Mouse (Mus musculus): Measurements from ENCODE around the gene Arhgap4. TPM values are rescaled to one million over a fixed set of nuclear protein-coding genes. Genes with fewer than 3 reads are reported as not detected.

Gene Arhgap4
- polyA plus RNA-seq, 2 experiments = 3.5 to 7.8 TPM

- peak overlapping the region; percentile 83 for H3K9ac ChIP-seq (replicated peaks)
- H3K27me3 ChIP-seq (ENCODE audit: control insufficient read depth, insufficient read depth, low read length) = no peaks in the 10 kb centered on the region
- H3K9me3 ChIP-seq (ENCODE audit: control insufficient read depth, low read length) = no peaks in the 10 kb centered on the region
- TF ChIP-seq EP300 (IDR thresholded peaks at IDR 0.05; ENCODE audit: low read depth) (0 out of 2 replicates have a peak, but pooled peaks have one; percentile 32), CTCF (IDR thresholded peaks at IDR 0.05; ENCODE audit: low read depth) (no peak)
- ATAC-seq (ENCODE audit: insufficient read depth) (peak; percentile 71), DNase-seq (ENCODE audit: low read depth in 3 of 3, low spot score in 3 of 3) (peak; percentile 78 to 85 (median 80))
- H3K4me2 ChIP-seq (ENCODE audit: low read depth) = peak overlapping the region; percentile 75
- H3K4me3 ChIP-seq (ENCODE audit: insufficient read depth in 1 of 2, low read depth in 2 of 2, low read length in 2 of 2) = peak overlapping the region; percentile 90 to 99
- peaks cover 9% of the 10 kb centered on the region for H3K36me3 ChIP-seq (replicated peaks; ENCODE audit: control insufficient read depth, insufficient read depth, low read depth)
- peaks cover 34 to 46% of the 10 kb centered on the region in 2 experiments for H3K4me1 ChIP-seq (replicated peaks; ENCODE audit: control insufficient read depth in 2 of 2, insufficient read depth in 2 of 2, low read length in 1 of 2)
- peak overlapping the region; percentile 88 for H3K27ac ChIP-seq
- 9% methylated on average over 59 of the region's 60 CpGs for WGBS (ENCODE audit: insufficient replicate concordance)
These were observed 45.8 kb upstream of the Arhgap4 start for GRCm38 (mm10) chrX:73967177-73968075.

GRCm38 (mm10) chrX:73966248-73967176 lies 44.8 kb upstream of the Arhgap4 start, which contains the start of gene Hcfc1:
TSS of gene Hcfc1 (minus strand) at chrX:73966357.
- Histone ChIP-seq H3K27ac (peak within 1 kb of the TSS; percentile 88), H3K4me1 (replicated peaks; ENCODE audit: control insufficient read depth in 2 of 2, insufficient read depth in 2 of 2, low read length in 1 of 2) (peaks cover 27 to 43% of the 10 kb centered on the region in 2 experiments), H3K4me3 (ENCODE audit: insufficient read depth in 1 of 2, low read depth in 2 of 2, low read length in 2 of 2) (peak within 1 kb of the TSS; percentile 90 to 99), H3K9me3 (ENCODE audit: control insufficient read depth, low read length) (no peaks in the 10 kb centered on the region), H3K9ac (replicated peaks) (peak within 1 kb of the TSS; percentile 83), H3K4me2 (ENCODE audit: low read depth) (peak within 1 kb of the TSS; percentile 84), H3K36me3 (replicated peaks; ENCODE audit: control insufficient read depth, insufficient read depth, low read depth) (peaks cover 15% of the 10 kb centered on the region), H3K27me3 (ENCODE audit: control insufficient read depth, insufficient read depth, low read length) (no peaks in the 10 kb centered on the region)
- peak; percentile 28; the same call in 1 of the 2 replicates for TF ChIP-seq EP300 (IDR thresholded peaks at IDR 0.05; ENCODE audit: low read depth)
- TF ChIP-seq CTCF (IDR thresholded peaks at IDR 0.05; ENCODE audit: low read depth) = no peak
- ATAC-seq (ENCODE audit: insufficient read depth) (peak; percentile 50), DNase-seq (ENCODE audit: low read depth in 3 of 3, low spot score in 3 of 3) (peak; percentile 71 to 77 (median 72))
- WGBS (ENCODE audit: insufficient replicate concordance) = 12% methylated on average over 58 of the region's 58 CpGs

GRCm38 (mm10) chrX:73965307-73965706 lies 43.6 kb upstream of the Arhgap4 start:
- Histone ChIP-seq H3K4me3 (ENCODE audit: insufficient read depth in 1 of 2, low read depth in 2 of 2, low read length in 2 of 2) (peak overlapping the region; percentile 90 to 99), H3K4me1 (replicated peaks; ENCODE audit: control insufficient read depth in 2 of 2, insufficient read depth in 2 of 2, low read length in 1 of 2) (peaks cover 19 to 34% of the 10 kb centered on the region in 2 experiments), H3K27ac (peak overlapping the region; percentile 88), H3K9me3 (ENCODE audit: control insufficient read depth, low read length) (no peaks in the 10 kb centered on the region), H3K36me3 (replicated peaks; ENCODE audit: control insufficient read depth, insufficient read depth, low read depth) (peaks cover 24% of the 10 kb centered on the region), H3K9ac (replicated peaks) (peak overlapping the region; percentile 83), H3K27me3 (ENCODE audit: control insufficient read depth, insufficient read depth, low read length) (no peaks in the 10 kb centered on the region), H3K4me2 (ENCODE audit: low read depth) (peak overlapping the region; percentile 84)
- WGBS (ENCODE audit: insufficient replicate concordance) = 7% methylated on average over 20 of the region's 20 CpGs
- DNase-seq (ENCODE audit: low read depth in 3 of 3, low spot score in 3 of 3) (no peak), ATAC-seq (ENCODE audit: insufficient read depth) (no peak)
- TF ChIP-seq CTCF (IDR thresholded peaks at IDR 0.05; ENCODE audit: low read depth) (no peak), EP300 (IDR thresholded peaks at IDR 0.05; ENCODE audit: low read depth) (no peak)

- peak overlapping the region; percentile 90 to 99 for H3K4me3 ChIP-seq (ENCODE audit: insufficient read depth in 1 of 2, low read depth in 2 of 2, low read length in 2 of 2)
- no peak for DNase-seq (ENCODE audit: low read depth in 3 of 3, low spot score in 3 of 3)
- 22% methylated on average over 3 of the region's 3 CpGs for WGBS (ENCODE audit: insufficient replicate concordance)
These were observed 42.7 kb upstream of the Arhgap4 start for GRCm38 (mm10) chrX:73964363-73964762.

More at GRCm38 (mm10) chrX:73964363-73964762, 42.7 kb upstream of the Arhgap4 start:
- H3K9ac ChIP-seq (replicated peaks) = peak overlapping the region; percentile 83
- peak; percentile 30 for ATAC-seq (ENCODE audit: insufficient read depth)
- H3K4me2 ChIP-seq (ENCODE audit: low read depth) = peak overlapping the region; percentile 84
- peaks cover 18 to 29% of the 10 kb centered on the region in 2 experiments for H3K4me1 ChIP-seq (replicated peaks; ENCODE audit: control insufficient read depth in 2 of 2, insufficient read depth in 2 of 2, low read length in 1 of 2)
- H3K9me3 ChIP-seq (ENCODE audit: control insufficient read depth, low read length) = no peaks in the 10 kb centered on the region
- H3K27ac ChIP-seq = peak overlapping the region; percentile 88
- no peaks in the 10 kb centered on the region for H3K27me3 ChIP-seq (ENCODE audit: control insufficient read depth, insufficient read depth, low read length)
- TF ChIP-seq EP300 (IDR thresholded peaks at IDR 0.05; ENCODE audit: low read depth) (no peak), CTCF (IDR thresholded peaks at IDR 0.05; ENCODE audit: low read depth) (no peak)
- H3K36me3 ChIP-seq (replicated peaks; ENCODE audit: control insufficient read depth, insufficient read depth, low read depth) = peaks cover 34% of the 10 kb centered on the region
